Mouse (Mus musculus): Measurements from ENCODE around the gene Trak1. TPM values are rescaled to one million over a fixed set of nuclear protein-coding genes. Genes with fewer than 3 reads are reported as not detected.
A peak's percentile ranks its signal among the peaks of the same experiment; 100 is the strongest.

Trak1 gene
- polyA plus RNA-seq, 1 experiment from 2014 or later, result 63.0 TPM

GRCm38 (mm10) chr9:121366135-121366863, 69.0 kb downstream of the Trak1 start:
- Histone ChIP-seq H3K36me3 (replicated peaks; ENCODE audit: control insufficient read depth, insufficient read depth) (peaks cover 12% of the 10 kb centered on the region; the same call in 1 of the 2 replicates), H3K4me3 (replicated peaks; ENCODE audit: low read length) (peak overlapping the region; percentile 16), H3K9me3 (ENCODE audit: control insufficient read depth, low read length) (no peaks in the 10 kb centered on the region), H3K27ac (peak overlapping the region; percentile 83), H3K4me2 (replicated peaks) (peak overlapping the region; percentile 38; the same call in 1 of the 2 replicates), H3K4me1 (replicated peaks; ENCODE audit: control insufficient read depth, insufficient read depth, low read length) (peaks cover 23% of the 10 kb centered on the region), H3K9ac (no peak overlapping the region), H3K27me3 (ENCODE audit: control insufficient read depth, insufficient read depth, low read length) (no peaks in the 10 kb centered on the region)
- WGBS, result 41% methylated on average over 18 of the region's 18 CpGs
- ATAC-seq (ENCODE audit: low FRiP score), result peak; percentile 70
- peak; percentile 63 for DNase-seq (ENCODE audit: low spot score)

GRCm38 (mm10) chr9:121366864-121367245, 69.6 kb downstream of the Trak1 start:
- H3K36me3 ChIP-seq (replicated peaks; ENCODE audit: control insufficient read depth, insufficient read depth), result peaks cover 12% of the 10 kb centered on the region; the same call in 1 of the 2 replicates
- peak overlapping the region; percentile 38 for H3K4me2 ChIP-seq (replicated peaks)
- DNase-seq (ENCODE audit: low spot score) (peak; percentile 48), ATAC-seq (ENCODE audit: low FRiP score) (peak; percentile 22; the same call in 1 of the 2 replicates)
- H3K4me1 ChIP-seq (replicated peaks; ENCODE audit: control insufficient read depth, insufficient read depth, low read length), result peaks cover 27% of the 10 kb centered on the region
- peak overlapping the region; percentile 16 for H3K4me3 ChIP-seq (replicated peaks; ENCODE audit: low read length)
- WGBS, result 57% methylated on average over 12 of the region's 12 CpGs
- H3K27me3 ChIP-seq (ENCODE audit: control insufficient read depth, insufficient read depth, low read length), result no peaks in the 10 kb centered on the region
- no peak overlapping the region for H3K9ac ChIP-seq
- H3K27ac ChIP-seq, result peak overlapping the region; percentile 70
- no peaks in the 10 kb centered on the region for H3K9me3 ChIP-seq (ENCODE audit: control insufficient read depth, low read length)

GRCm38 (mm10) chr9:121369573-121369972, 72.3 kb downstream of the Trak1 start:
- no peak overlapping the region for H3K27ac ChIP-seq
- H3K9ac ChIP-seq, result no peak overlapping the region
- no peaks in the 10 kb centered on the region for H3K9me3 ChIP-seq (ENCODE audit: control insufficient read depth, low read length)
- H3K4me2 ChIP-seq (replicated peaks), result 0 out of 2 replicates have a peak overlapping the region, but pooled peaks have one; percentile 4
- DNase-seq (ENCODE audit: low spot score) (no peak), ATAC-seq (ENCODE audit: low FRiP score) (no peak)
- no peak overlapping the region for H3K4me3 ChIP-seq (replicated peaks; ENCODE audit: low read length)
- H3K4me1 ChIP-seq (replicated peaks; ENCODE audit: control insufficient read depth, insufficient read depth, low read length), result peaks cover 44% of the 10 kb centered on the region
- no peaks in the 10 kb centered on the region for H3K27me3 ChIP-seq (ENCODE audit: control insufficient read depth, insufficient read depth, low read length)
- 66% methylated on average over 6 of the region's 6 CpGs for WGBS
- H3K36me3 ChIP-seq (replicated peaks; ENCODE audit: control insufficient read depth, insufficient read depth), result peaks cover 6% of the 10 kb centered on the region; the same call in 1 of the 2 replicates

GRCm38 (mm10) chr9:121371346-121371891, 74.1 kb downstream of the Trak1 start:
- no peaks in the 10 kb centered on the region for H3K9me3 ChIP-seq (ENCODE audit: control insufficient read depth, low read length)
- peak overlapping the region; percentile 40 for H3K9ac ChIP-seq
- H3K36me3 ChIP-seq (replicated peaks; ENCODE audit: control insufficient read depth, insufficient read depth), result no peaks in the 10 kb centered on the region
- H3K27me3 ChIP-seq (ENCODE audit: control insufficient read depth, insufficient read depth, low read length), result no peaks in the 10 kb centered on the region
- peak overlapping the region; percentile 24 for H3K4me3 ChIP-seq (replicated peaks; ENCODE audit: low read length)
- H3K4me1 ChIP-seq (replicated peaks; ENCODE audit: control insufficient read depth, insufficient read depth, low read length), result peaks cover 32% of the 10 kb centered on the region
- under 1% methylated on average over 16 of the region's 18 CpGs for WGBS
- peak overlapping the region; percentile 50 for H3K4me2 ChIP-seq (replicated peaks)
- DNase-seq (ENCODE audit: low spot score), result peak; percentile 79
- peak; percentile 82 for ATAC-seq (ENCODE audit: low FRiP score)
- peak overlapping the region; percentile 87 for H3K27ac ChIP-seq

GRCm38 (mm10) chr9:121371946-121372646, 74.8 kb downstream of the Trak1 start:
- H3K27ac ChIP-seq, result peak overlapping the region; percentile 87
- WGBS, result 5% methylated on average over 12 of the region's 13 CpGs
- H3K36me3 ChIP-seq (replicated peaks; ENCODE audit: control insufficient read depth, insufficient read depth), result no peaks in the 10 kb centered on the region
- peak overlapping the region; percentile 24 for H3K4me3 ChIP-seq (replicated peaks; ENCODE audit: low read length)
- no peaks in the 10 kb centered on the region for H3K9me3 ChIP-seq (ENCODE audit: control insufficient read depth, low read length)
- peak overlapping the region; percentile 40 for H3K9ac ChIP-seq
- H3K4me1 ChIP-seq (replicated peaks; ENCODE audit: control insufficient read depth, insufficient read depth, low read length), result peaks cover 32% of the 10 kb centered on the region
- peak overlapping the region; percentile 50 for H3K4me2 ChIP-seq (replicated peaks)
- H3K27me3 ChIP-seq (ENCODE audit: control insufficient read depth, insufficient read depth, low read length), result no peaks in the 10 kb centered on the region
- ATAC-seq (ENCODE audit: low FRiP score), result peak; percentile 70
- DNase-seq (ENCODE audit: low spot score), result no peak

GRCm38 (mm10) chr9:121373107-121373506, 75.8 kb downstream of the Trak1 start:
- Histone ChIP-seq H3K9me3 (ENCODE audit: control insufficient read depth, low read length) (no peaks in the 10 kb centered on the region), H3K27ac (peak overlapping the region; percentile 4; the same call in 1 of the 2 replicates), H3K4me3 (replicated peaks; ENCODE audit: low read length) (no peak overlapping the region), H3K36me3 (replicated peaks; ENCODE audit: control insufficient read depth, insufficient read depth) (no peaks in the 10 kb centered on the region), H3K27me3 (ENCODE audit: control insufficient read depth, insufficient read depth, low read length) (no peaks in the 10 kb centered on the region), H3K4me2 (replicated peaks) (no peak overlapping the region), H3K9ac (no peak overlapping the region; the same call in 1 of the 2 replicates), H3K4me1 (replicated peaks; ENCODE audit: control insufficient read depth, insufficient read depth, low read length) (peaks cover 32% of the 10 kb centered on the region)
- no peak for DNase-seq (ENCODE audit: low spot score)
- 28% methylated on average over 13 of the region's 13 CpGs for WGBS
- ATAC-seq (ENCODE audit: low FRiP score), result no peak

GRCm38 (mm10) chr9:121373512-121373911, 76.2 kb downstream of the Trak1 start:
- Histone ChIP-seq H3K4me3 (replicated peaks; ENCODE audit: low read length) (no peak overlapping the region), H3K4me2 (replicated peaks) (no peak overlapping the region), H3K27me3 (ENCODE audit: control insufficient read depth, insufficient read depth, low read length) (no peaks in the 10 kb centered on the region), H3K9ac (no peak overlapping the region; the same call in 1 of the 2 replicates), H3K4me1 (replicated peaks; ENCODE audit: control insufficient read depth, insufficient read depth, low read length) (peaks cover 32% of the 10 kb centered on the region), H3K36me3 (replicated peaks; ENCODE audit: control insufficient read depth, insufficient read depth) (no peaks in the 10 kb centered on the region), H3K27ac (0 out of 2 replicates have a peak overlapping the region, but pooled peaks have one; percentile 57), H3K9me3 (ENCODE audit: control insufficient read depth, low read length) (no peaks in the 10 kb centered on the region)
- 52% methylated on average over 4 of the region's 4 CpGs for WGBS
- DNase-seq (ENCODE audit: low spot score) (no peak), ATAC-seq (ENCODE audit: low FRiP score) (no peak)

- H3K27ac ChIP-seq, result peak overlapping the region; percentile 57; the same call in 1 of the 2 replicates
- DNase-seq (ENCODE audit: low spot score) (peak; percentile 88), ATAC-seq (ENCODE audit: low FRiP score) (peak; percentile 50; the same call in 1 of the 2 replicates)
- no peaks in the 10 kb centered on the region for H3K27me3 ChIP-seq (ENCODE audit: control insufficient read depth, insufficient read depth, low read length)
- peaks cover 32% of the 10 kb centered on the region for H3K4me1 ChIP-seq (replicated peaks; ENCODE audit: control insufficient read depth, insufficient read depth, low read length)
- H3K9ac ChIP-seq, result peak overlapping the region; percentile 12; the same call in 1 of the 2 replicates
- no peak overlapping the region for H3K4me3 ChIP-seq (replicated peaks; ENCODE audit: low read length)
- no peaks in the 10 kb centered on the region for H3K36me3 ChIP-seq (replicated peaks; ENCODE audit: control insufficient read depth, insufficient read depth)
- no peak overlapping the region for H3K4me2 ChIP-seq (replicated peaks)
- no peaks in the 10 kb centered on the region for H3K9me3 ChIP-seq (ENCODE audit: control insufficient read depth, low read length)
- 34% methylated on average over 9 of the region's 9 CpGs for WGBS
Measured at GRCm38 (mm10) chr9:121374076-121374863, 77.0 kb downstream of the Trak1 start.
